Mouse (Mus musculus) lung, adult 2 months (tissue): ENCODE measurements around the gene Btbd35f27. TPM values are rescaled to one million over a fixed set of nuclear protein-coding genes. Genes with fewer than 3 reads are reported as not detected.
"Not testable (repeated sequence)": the region's sequence is repeated elsewhere in the genome, so short reads cannot be mapped to it uniquely, and the experiment has no call there.

Experiments
- DNase-seq: peaks from one replicate; pipeline ENCODE4 v3.0.0; 2022
- H3K4me1 ChIP-seq: fragments of 200-500 bp; 2 replicates; pipeline ENCODE4 v1.6.1; 2011; ENCODE audit warnings: low read length; ENCODE audit not compliant: control insufficient read depth, insufficient read depth
- H3K4me3 ChIP-seq: fragments of 200-500 bp; replicated peaks from 2 replicates; pipeline ENCODE3; 2011; ENCODE audit warnings: low read depth, mild to moderate bottlenecking, control low read depth, low read length; ENCODE audit errors: extremely low read depth
- WGBS: fragments of 180-500 bp; shearing (Covaris S2); methylation state at CpG from one replicate; pipeline ENCODE4 v1.1.7; 2018; 5-methylcytosine and 5-hydroxymethylcytosine counted together
- polyA plus RNA-seq: library from polyadenylated mRNA; depleted of rRNA; stranded (reverse); fragments of >200 nt; gene quantifications from 2 replicates; pipeline ENCODE4 v1.2.3, GENCODE M21; 2012; rRNA removed

Btbd35f27 gene
- not detected in 2 replicates for polyA plus RNA-seq

DNA sequence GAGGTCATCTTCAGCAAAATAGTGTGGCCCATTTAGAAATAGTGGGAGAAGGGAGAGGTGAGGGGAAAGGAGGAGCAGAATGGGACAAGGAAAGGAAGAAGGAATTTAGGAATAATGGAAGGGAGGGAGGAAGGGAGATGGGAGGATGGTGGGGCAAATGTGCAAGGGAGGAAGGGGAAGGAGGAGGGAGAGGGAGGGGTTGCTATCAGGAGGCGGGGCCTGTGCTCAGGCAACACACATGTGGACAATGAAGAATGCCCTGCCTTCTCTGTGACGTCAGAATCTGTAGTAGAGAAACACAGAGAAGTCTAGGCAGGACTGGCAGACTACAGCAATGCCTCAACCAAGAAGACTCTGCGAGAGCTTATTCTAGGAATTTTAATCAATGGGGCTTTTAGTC lies at the start of gene Btbd35f27:
Gene Btbd35f27 (plus strand): TSS at position 301 of the 400 bp plus-strand sequence.
- WGBS: 77% methylated on average over 2 of the region's 3 CpGs

More for the DNA sequence above, at the start of gene Btbd35f27:
- DNase-seq, H3K4me3 ChIP-seq, H3K4me1 ChIP-seq: not testable (repeated sequence)

Other genes starting within 250 kb of the Btbd35f27 start
- not detected in 2 replicates for gene Btbd35f4, start 151.6 kb upstream of the Btbd35f27 start, polyA plus RNA-seq